Mouse (Mus musculus): ENCODE data around the gene Maml3.

- TF ChIP-seq MYOD1 (IDR thresholded peaks at IDR 0.05; ENCODE audit: control insufficient read depth in 1 of 3, insufficient read length in 2 of 3, low read depth in 2 of 3) (no peak), POLR2A (IDR thresholded peaks at IDR 0.05; ENCODE audit: insufficient read length, low read depth) (no peak), TCF12 (IDR thresholded peaks at IDR 0.05; ENCODE audit: insufficient read depth, poor library complexity, severe bottlenecking) (no peak), POLR2AphosphoS2 (IDR thresholded peaks at IDR 0.05; ENCODE audit: insufficient read length, low read depth) (no peak), MAX (IDR thresholded peaks at IDR 0.05; ENCODE audit: low read depth) (no peak)
Measured at GRCm38 (mm10) chr3:51947168-51947567, 157.7 kb downstream of the Maml3 start.

Data from myocyte (in vitro differentiated cells).